Mouse (Mus musculus) intestine, embryonic 14.5 days (tissue): ENCODE results near the gene Trpv3. TPM values are rescaled to one million over a fixed set of nuclear protein-coding genes. Genes with fewer than 3 reads are reported as not detected.

Experiments used
- polyA plus RNA-seq: library from polyadenylated mRNA; unstranded; fragments of >200 nt; fragmentation: Nextera tagmentation; extraction: Ambion mirVana; gene quantifications from 2 replicates; pipeline ENCODE4 v1.2.1, GENCODE M21; 2014

Trpv3 gene
- polyA plus RNA-seq, 1 experiment from 2014 or later = 0.15 TPM

Other genes with a start within 250 kb of the Trpv3 start
- gene Camkk1, start 248.4 kb upstream of the Trpv3 start, polyA plus RNA-seq = 4.4 and 4.5 TPM in 2 replicates
- gene Ncbp3, start 219.6 kb upstream of the Trpv3 start, polyA plus RNA-seq = 10.0 and 11.9 TPM in 2 replicates
- 0.23 and 0.28 TPM in 2 replicates for gene Itgae, start 176.8 kb upstream of the Trpv3 start, polyA plus RNA-seq
- 16.0 and 16.3 TPM in 2 replicates for gene Haspin, start 129.1 kb upstream of the Trpv3 start, polyA plus RNA-seq
- 0.07 TPM in 1 of 2 replicates, not detected in the other for gene P2rx5, start 107.0 kb upstream of the Trpv3 start, polyA plus RNA-seq
- gene Emc6, start 90.4 kb upstream of the Trpv3 start, polyA plus RNA-seq = 123 and 130 TPM in 2 replicates
- 233 and 258 TPM in 2 replicates for gene Tax1bp3, start 90.3 kb upstream of the Trpv3 start, polyA plus RNA-seq
- gene Ctns, start 68.3 kb upstream of the Trpv3 start, polyA plus RNA-seq = 15.6 and 17.0 TPM in 2 replicates
- 1.1 and 1.2 TPM in 2 replicates for gene Shpk, start 67.9 kb upstream of the Trpv3 start, polyA plus RNA-seq
- gene Trpv1, start 33.1 kb upstream of the Trpv3 start, polyA plus RNA-seq = 0.07 TPM in 1 of 2 replicates, not detected in the other
- 0.38 TPM in 2 replicates for gene Aspa, start 62.2 kb downstream of the Trpv3 start, polyA plus RNA-seq
- gene Gm49340, start 62.4 kb downstream of the Trpv3 start, polyA plus RNA-seq = not detected in 2 replicates
- gene Spata22, start 62.4 kb downstream of the Trpv3 start, polyA plus RNA-seq = not detected in 2 replicates
- not detected in 2 replicates for gene Olfr20, start 83.4 kb downstream of the Trpv3 start, polyA plus RNA-seq
- not detected in 2 replicates for gene Olfr376, start 103.9 kb downstream of the Trpv3 start, polyA plus RNA-seq
- not detected in 2 replicates for gene Olfr1, start 132.2 kb downstream of the Trpv3 start, polyA plus RNA-seq
- not detected in 2 replicates for gene Olfr378, start 161.1 kb downstream of the Trpv3 start, polyA plus RNA-seq
- not detected in 2 replicates for gene Olfr380, start 190.1 kb downstream of the Trpv3 start, polyA plus RNA-seq
- not detected in 2 replicates for gene Olfr381, start 224.2 kb downstream of the Trpv3 start, polyA plus RNA-seq
- gene Olfr382, start 249.8 kb downstream of the Trpv3 start, polyA plus RNA-seq = not detected in 2 replicates